Mouse (Mus musculus): ENCODE data around the gene Gabra6. TPM values are rescaled to one million over a fixed set of nuclear protein-coding genes. Genes with fewer than 3 reads are reported as not detected.

Gabra6 gene
- not detected in 2 replicates for total RNA-seq (2014; rRNA removed; ENCODE audit: low replicate concordance)
- polyA plus RNA-seq (2015; fragmentation: Nextera tagmentation; extraction: Ambion mirVana) = not detected in 2 replicates

- DNase-seq (ENCODE audit: low spot score) (no peak), ATAC-seq (ENCODE audit: insufficient read depth, low read depth) (no peak)
- Histone ChIP-seq H3K4me2 (ENCODE audit: low read depth, low read length) (no peak within 1 kb of the TSS), H3K36me3 (replicated peaks; ENCODE audit: control insufficient read depth, insufficient read depth, low read length) (no peaks in the 10 kb centered on the region), H3K4me3 (ENCODE audit: low read depth, low read length) (no peak within 1 kb of the TSS), H3K4me1 (ENCODE audit: control insufficient read depth, insufficient read depth) (no peaks in the 10 kb centered on the region), H3K9ac (replicated peaks; ENCODE audit: low read depth, low read length) (no peak within 1 kb of the TSS), H3K9me3 (replicated peaks; ENCODE audit: control insufficient read depth, low read length) (no peaks in the 10 kb centered on the region), H3K27ac (ENCODE audit: low read depth) (no peak within 1 kb of the TSS), H3K27me3 (ENCODE audit: control insufficient read depth, insufficient read depth, low read length) (no peaks in the 10 kb centered on the region)
- TF ChIP-seq EP300 (IDR thresholded peaks at IDR 0.05; ENCODE audit: low read depth) (no peak), CTCF (IDR thresholded peaks at IDR 0.05; ENCODE audit: low read depth) (no peak)
- WGBS = 51% methylated on average over 5 of the region's 5 CpGs
Measured at GRCm38 (mm10) chr11:42320882-42321281, at the start of gene Gabra6. TSS of gene Gabra6 (minus strand) at chr11:42321072.

- no peaks in the 10 kb centered on the region for H3K27me3 ChIP-seq (ENCODE audit: control insufficient read depth, insufficient read depth, low read length)
- TF ChIP-seq CTCF (IDR thresholded peaks at IDR 0.05; ENCODE audit: low read depth) (no peak), EP300 (IDR thresholded peaks at IDR 0.05; ENCODE audit: low read depth) (no peak)
- no peak overlapping the region for H3K27ac ChIP-seq (ENCODE audit: low read depth)
- no peak overlapping the region for H3K9ac ChIP-seq (replicated peaks; ENCODE audit: low read depth, low read length)
- no peaks in the 10 kb centered on the region for H3K4me1 ChIP-seq (ENCODE audit: control insufficient read depth, insufficient read depth)
- ATAC-seq (ENCODE audit: insufficient read depth, low read depth) = no peak
- no peak for DNase-seq (ENCODE audit: low spot score)
- H3K4me2 ChIP-seq (ENCODE audit: low read depth, low read length) = no peak overlapping the region
- H3K36me3 ChIP-seq (replicated peaks; ENCODE audit: control insufficient read depth, insufficient read depth, low read length) = no peaks in the 10 kb centered on the region
- H3K9me3 ChIP-seq (replicated peaks; ENCODE audit: control insufficient read depth, low read length) = no peaks in the 10 kb centered on the region
- H3K4me3 ChIP-seq (ENCODE audit: low read depth, low read length) = no peak overlapping the region
- 53% methylated on average over 7 of the region's 7 CpGs for whole genome bisulfite sequencing
Measured at GRCm38 (mm10) chr11:42365544-42365943, 44.7 kb upstream of the Gabra6 start.

- WGBS = 65% methylated on average over 3 of the region's 3 CpGs
Measured at GRCm38 (mm10) chr11:42332121-42332520, 11.2 kb upstream of the Gabra6 start.

GRCm38 (mm10) chr11:42326262-42326661 lies 5.4 kb upstream of the Gabra6 start:
- DNase-seq (ENCODE audit: low spot score) = no peak
- TF ChIP-seq CTCF (IDR thresholded peaks at IDR 0.05; ENCODE audit: low read depth) (no peak), EP300 (IDR thresholded peaks at IDR 0.05; ENCODE audit: low read depth) (no peak)
- no peak for ATAC-seq (ENCODE audit: insufficient read depth, low read depth)
- no peaks in the 10 kb centered on the region for H3K36me3 ChIP-seq (replicated peaks; ENCODE audit: control insufficient read depth, insufficient read depth, low read length)
- H3K4me1 ChIP-seq (ENCODE audit: control insufficient read depth, insufficient read depth) = no peaks in the 10 kb centered on the region
- H3K4me2 ChIP-seq (ENCODE audit: low read depth, low read length) = no peak overlapping the region
- H3K9ac ChIP-seq (replicated peaks; ENCODE audit: low read depth, low read length) = no peak overlapping the region
- no peaks in the 10 kb centered on the region for H3K27me3 ChIP-seq (ENCODE audit: control insufficient read depth, insufficient read depth, low read length)
- no peak overlapping the region for H3K4me3 ChIP-seq (ENCODE audit: low read depth, low read length)
- WGBS = 58% methylated on average over 4 of the region's 4 CpGs
- no peaks in the 10 kb centered on the region for H3K9me3 ChIP-seq (replicated peaks; ENCODE audit: control insufficient read depth, low read length)
- H3K27ac ChIP-seq (ENCODE audit: low read depth) = no peak overlapping the region

More at GRCm38 (mm10) chr11:42332121-42332520, 11.2 kb upstream of the Gabra6 start:
- ATAC-seq (ENCODE audit: insufficient read depth, low read depth) = no peak
- Histone ChIP-seq H3K9me3 (replicated peaks; ENCODE audit: control insufficient read depth, low read length) (no peaks in the 10 kb centered on the region), H3K9ac (replicated peaks; ENCODE audit: low read depth, low read length) (no peak overlapping the region), H3K36me3 (replicated peaks; ENCODE audit: control insufficient read depth, insufficient read depth, low read length) (no peaks in the 10 kb centered on the region), H3K27ac (ENCODE audit: low read depth) (no peak overlapping the region), H3K4me1 (ENCODE audit: control insufficient read depth, insufficient read depth) (no peaks in the 10 kb centered on the region), H3K27me3 (ENCODE audit: control insufficient read depth, insufficient read depth, low read length) (no peaks in the 10 kb centered on the region), H3K4me3 (ENCODE audit: low read depth, low read length) (no peak overlapping the region), H3K4me2 (ENCODE audit: low read depth, low read length) (no peak overlapping the region)
- no peak for TF ChIP-seq CTCF (IDR thresholded peaks at IDR 0.05; ENCODE audit: low read depth)
- TF ChIP-seq EP300 (IDR thresholded peaks at IDR 0.05; ENCODE audit: low read depth) = no peak
- no peak for DNase-seq (ENCODE audit: low spot score)

- no peaks in the 10 kb centered on the region for H3K9me3 ChIP-seq (replicated peaks; ENCODE audit: control insufficient read depth, low read length)
- no peak for TF ChIP-seq CTCF (IDR thresholded peaks at IDR 0.05; ENCODE audit: low read depth)
- TF ChIP-seq EP300 (IDR thresholded peaks at IDR 0.05; ENCODE audit: low read depth) = no peak
- no peak overlapping the region for H3K4me3 ChIP-seq (ENCODE audit: low read depth, low read length)
- DNase-seq (ENCODE audit: low spot score) (no peak), ATAC-seq (ENCODE audit: insufficient read depth, low read depth) (no peak)
- no peaks in the 10 kb centered on the region for H3K27me3 ChIP-seq (ENCODE audit: control insufficient read depth, insufficient read depth, low read length)
- no peak overlapping the region for H3K9ac ChIP-seq (replicated peaks; ENCODE audit: low read depth, low read length)
- H3K4me2 ChIP-seq (ENCODE audit: low read depth, low read length) = no peak overlapping the region
- H3K36me3 ChIP-seq (replicated peaks; ENCODE audit: control insufficient read depth, insufficient read depth, low read length) = no peaks in the 10 kb centered on the region
- WGBS = 50% methylated on average over 3 of the region's 3 CpGs
- H3K4me1 ChIP-seq (ENCODE audit: control insufficient read depth, insufficient read depth) = no peaks in the 10 kb centered on the region
- no peak overlapping the region for H3K27ac ChIP-seq (ENCODE audit: low read depth)
Measured at GRCm38 (mm10) chr11:42321560-42321959, 688 bp upstream of the Gabra6 start.

- Histone ChIP-seq H3K4me3 (ENCODE audit: low read depth, low read length) (no peak overlapping the region), H3K4me1 (ENCODE audit: control insufficient read depth, insufficient read depth) (no peaks in the 10 kb centered on the region), H3K27ac (ENCODE audit: low read depth) (no peak overlapping the region), H3K36me3 (replicated peaks; ENCODE audit: control insufficient read depth, insufficient read depth, low read length) (no peaks in the 10 kb centered on the region), H3K4me2 (ENCODE audit: low read depth, low read length) (no peak overlapping the region), H3K27me3 (ENCODE audit: control insufficient read depth, insufficient read depth, low read length) (no peaks in the 10 kb centered on the region), H3K9ac (replicated peaks; ENCODE audit: low read depth, low read length) (no peak overlapping the region), H3K9me3 (replicated peaks; ENCODE audit: control insufficient read depth, low read length) (no peaks in the 10 kb centered on the region)
- TF ChIP-seq CTCF (IDR thresholded peaks at IDR 0.05; ENCODE audit: low read depth) = no peak
- 81% methylated on average over 3 of the region's 3 CpGs for WGBS
- no peak for DNase-seq (ENCODE audit: low spot score)
- ATAC-seq (ENCODE audit: insufficient read depth, low read depth) = no peak
Measured at GRCm38 (mm10) chr11:42319521-42319920, 1.4 kb downstream of the Gabra6 start.

Measured in heart, postnatal 0 days (tissue).